Mouse (Mus musculus): ENCODE measurements at regions not wholly inside any gene's neighbourhood (a gene's known extent, or its start where the extent isn't known, plus 50 kb on each side); places are given as distances from the start of the nearest gene placed in this dataset.

- DNase-seq (ENCODE audit: low spot score in 2 of 2) = no peak
Observed at GRCm38 (mm10) chr3:132007356-132007755, 77.7 kb upstream of the Dkk2 start.

- no peak for DNase-seq (ENCODE audit: low spot score in 2 of 2)
Observed at GRCm38 (mm10) chr3:132015205-132015604, 69.9 kb upstream of the Dkk2 start.

- no peak for DNase-seq (ENCODE audit: low spot score in 2 of 2)
Observed at GRCm38 (mm10) chr3:132017485-132018261, 67.4 kb upstream of the Dkk2 start.

DNA sequence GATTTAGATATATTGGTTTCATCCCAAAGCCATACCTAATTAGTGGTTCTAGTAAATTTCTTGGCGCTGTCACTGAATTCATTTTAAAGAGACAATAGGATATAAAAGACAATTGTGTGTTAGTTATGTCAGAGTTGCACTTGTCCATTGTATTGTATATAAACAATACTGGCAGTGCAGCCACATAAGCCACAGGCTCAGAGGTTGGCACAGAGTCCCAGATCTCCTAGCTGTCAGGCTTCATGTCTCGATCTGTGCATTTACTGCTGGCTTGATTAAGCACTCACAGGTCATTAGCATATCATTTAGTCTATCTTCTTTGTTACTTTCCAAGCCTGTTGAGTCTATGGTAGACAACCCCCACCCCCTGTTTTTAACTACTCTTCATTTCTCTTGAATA is 66.6 kb upstream of the Dkk2 start:
- DNase-seq (ENCODE audit: low spot score in 2 of 2) = no peak

GRCm38 (mm10) chr3:132022032-132022431 is 63.1 kb upstream of the Dkk2 start:
- no peak for DNase-seq (ENCODE audit: low spot score in 2 of 2)

DNA sequence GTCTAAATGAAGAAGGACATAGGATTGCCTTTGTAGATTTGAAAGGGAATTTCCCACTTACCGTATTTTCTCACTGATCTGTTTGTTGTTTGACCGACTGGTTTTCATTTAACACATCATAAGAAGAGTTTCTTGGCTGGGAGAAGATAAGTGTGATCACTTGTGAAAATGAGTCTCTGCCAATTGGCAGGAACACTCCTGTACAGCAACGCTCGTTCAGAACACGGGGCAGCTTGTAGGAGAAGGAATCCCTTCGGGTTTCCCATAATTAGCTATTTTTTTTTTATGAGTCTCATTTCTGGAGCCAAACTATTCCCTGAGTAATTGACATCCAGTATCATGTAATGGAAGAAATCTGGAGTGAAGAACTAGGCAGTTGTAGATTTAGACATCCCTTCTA is 61.8 kb upstream of the Dkk2 start:
- DNase-seq (ENCODE audit: low spot score in 2 of 2) = no peak

DNA sequence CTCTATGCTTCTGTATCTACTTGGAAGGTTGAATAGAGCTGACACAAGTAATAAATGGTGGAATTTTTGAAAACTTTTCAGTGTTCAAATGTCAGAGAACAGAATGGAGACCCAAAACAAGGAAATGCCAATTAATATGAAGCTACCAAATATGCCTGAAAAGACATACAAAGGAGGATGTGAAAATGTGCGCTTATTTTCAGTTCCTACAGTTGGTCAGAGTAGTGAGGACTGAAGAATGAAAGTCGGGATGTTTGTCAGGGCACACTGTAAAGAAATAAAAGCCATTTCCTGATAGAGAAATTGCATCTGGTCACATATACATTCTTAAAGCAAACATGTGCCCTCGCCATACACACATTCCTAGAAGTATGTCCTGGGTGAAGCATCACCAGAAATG is 56.0 kb upstream of the Dkk2 start:
- DNase-seq (ENCODE audit: low spot score in 2 of 2) = no peak

GRCm38 (mm10) chr3:132033078-132033713 is 51.9 kb upstream of the Dkk2 start:
- no peak for DNase-seq (ENCODE audit: low spot score in 2 of 2)

- no peak for DNase-seq (ENCODE audit: low spot score in 2 of 2)
Observed at GRCm38 (mm10) chr3:132035176-132035575, 49.9 kb upstream of the Dkk2 start.
